ENCODE assay signal across 14 mouse cellular contexts in the genomic region with DNA sequence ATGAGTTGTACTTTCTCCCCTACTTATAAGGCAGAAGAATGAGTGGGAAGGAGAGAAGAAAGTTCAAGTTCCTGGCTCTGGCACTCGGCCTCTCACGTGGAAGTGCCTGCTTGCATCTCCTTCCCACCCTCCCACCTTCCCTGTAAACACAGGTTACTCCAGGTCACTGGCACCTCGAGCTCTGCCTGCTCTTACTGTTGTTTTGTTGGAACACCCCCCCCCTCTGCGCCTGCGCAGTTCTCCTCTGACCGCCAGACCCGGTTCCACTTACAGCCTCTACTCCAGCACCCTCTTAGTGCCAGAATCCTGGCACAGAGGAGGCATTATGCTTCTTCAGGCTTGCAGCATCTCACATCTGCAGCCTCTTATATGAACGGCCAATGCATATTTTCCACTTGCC. TPM values are rescaled to one million over a fixed set of nuclear protein-coding genes. Genes with fewer than 3 reads are reported as not detected.
DNase-seq lines count a peak whose midpoint lies in the region; ATAC-seq lines count a peak whose summit lies in the region.
"Had no signal": no experiment of that assay in that cellular context is flagged by ENCODE, and none has a peak within 500 bp of the region (broad histone marks: within the 10 kb centered on the region; RNA-seq: fewer than 3 reads in every experiment).

No protein-coding gene starts in this region.

- no peaks in the 10 kb centered on the region for H3K36me3 ChIP-seq in embryonic facial prominence, embryonic 14.5 days (ENCODE audit: control insufficient read depth, insufficient read depth, low read length)
- H3K36me3 ChIP-seq in limb, embryonic 13.5 days, result no peaks in the 10 kb centered on the region
- H3K36me3 ChIP-seq: embryonic facial prominence, embryonic 15.5 days; hindbrain, embryonic 10.5 days had no signal

- no peak overlapping the region for H3K4me2 ChIP-seq in embryonic facial prominence, embryonic 14.5 days (ENCODE audit: low read depth, low read length)
- H3K4me2 ChIP-seq in limb, embryonic 13.5 days (replicated peaks), result no peak overlapping the region
- H3K4me2 ChIP-seq: embryonic facial prominence, embryonic 15.5 days had no signal

- ATAC-seq in embryonic facial prominence, embryonic 14.5 days (ENCODE audit: low read depth), result 0 out of 2 replicates have a peak, but pooled peaks have one; percentile 12
- ATAC-seq in limb, embryonic 13.5 days (ENCODE audit: low FRiP score, low read depth), result peak; percentile 54; the same call in 1 of the 2 replicates
- ATAC-seq: forebrain, embryonic 16.5 days had no signal

- H3K4me1 ChIP-seq in embryonic facial prominence, embryonic 14.5 days (ENCODE audit: control insufficient read depth, insufficient read depth, low read length), result no peaks in the 10 kb centered on the region
- no peaks in the 10 kb centered on the region for H3K4me1 ChIP-seq in limb, embryonic 13.5 days
- H3K4me1 ChIP-seq: embryonic facial prominence, embryonic 15.5 days; hindbrain, embryonic 10.5 days had no signal

- H3K4me3 ChIP-seq in embryonic facial prominence, embryonic 14.5 days (ENCODE audit: low read depth, low read length), result no peak overlapping the region
- no peak overlapping the region for H3K4me3 ChIP-seq in limb, embryonic 13.5 days
- H3K4me3 ChIP-seq: embryonic facial prominence, embryonic 15.5 days; heart, adult 2 months; hindbrain, embryonic 10.5 days had no signal

- no peak overlapping the region for H3K9ac ChIP-seq in embryonic facial prominence, embryonic 14.5 days (ENCODE audit: low read depth, low read length)
- no peak overlapping the region for H3K9ac ChIP-seq in limb, embryonic 13.5 days
- H3K9ac ChIP-seq: embryonic facial prominence, embryonic 15.5 days had no signal

- DNase-seq in heart, postnatal 4 days, result peak; percentile 17
- DNase-seq in heart, postnatal 36 days, result no peak
- DNase-seq in embryonic facial prominence, embryonic 14.5 days (ENCODE audit: low spot score), result peak; percentile 8
- DNase-seq in lung, postnatal 4 days, result peak; percentile 47 to 66
- DNase-seq in gastrocnemius, adult 18-20 months (ENCODE audit: low spot score), result no peak
- DNase-seq in gastrocnemius, postnatal 10 days, result no peak
- DNase-seq in right cerebral cortex, postnatal 4 days, result no peak
- DNase-seq: left cerebral cortex, postnatal 4 days; thymus, postnatal 14 days had no signal

- 49% methylated on average over 8 of the region's 8 CpGs for WGBS in embryonic facial prominence, embryonic 14.5 days
- 37% methylated on average over 8 of the region's 8 CpGs for WGBS in limb, embryonic 13.5 days

- no peaks in the 10 kb centered on the region for H3K9me3 ChIP-seq in embryonic facial prominence, embryonic 14.5 days (ENCODE audit: control insufficient read depth, low read length)
- H3K9me3 ChIP-seq in limb, embryonic 13.5 days, result no peaks in the 10 kb centered on the region; the same call in 1 of the 2 replicates
- H3K9me3 ChIP-seq: embryonic facial prominence, embryonic 15.5 days; hindbrain, embryonic 10.5 days had no signal

- H3K27ac ChIP-seq in embryonic facial prominence, embryonic 14.5 days (replicated peaks; ENCODE audit: low read depth, low read length), result no peak overlapping the region
- peak overlapping the region; percentile 10; the same call in 1 of the 2 replicates for H3K27ac ChIP-seq in limb, embryonic 13.5 days
- H3K27ac ChIP-seq: embryonic facial prominence, embryonic 15.5 days; heart, adult 2 months; hindbrain, embryonic 10.5 days had no signal

- intact Hi-C loops in heart, postnatal 36 days (cut with DNase I), result no loop called here

- no peaks in the 10 kb centered on the region for H3K27me3 ChIP-seq in embryonic facial prominence, embryonic 14.5 days (replicated peaks; ENCODE audit: control insufficient read depth, insufficient read depth, low read length)
- H3K27me3 ChIP-seq in limb, embryonic 13.5 days, result peaks cover 3% of the 10 kb centered on the region; the same call in 1 of the 2 replicates
- H3K27me3 ChIP-seq: embryonic facial prominence, embryonic 15.5 days had no signal

RNA-seq across cellular contexts. Expression of gene Slc25a36, which starts 22.2 kb away (rescaled TPM):
- 10 to 100 TPM; 51.7 to 51.8 TPM for total RNA-seq in heart, postnatal 4 days (2021)
- total RNA-seq in heart, postnatal 36 days (2021), result 10 to 100 TPM; 37.3 to 43.3 TPM
- polyA plus RNA-seq in embryonic facial prominence, embryonic 14.5 days (2014; fragmentation: Nextera tagmentation; extraction: Ambion mirVana), result 72.6 and 100 TPM in 2 replicates
- polyA plus RNA-seq in limb, embryonic 13.5 days (2015; fragmentation: Nextera tagmentation; extraction: Ambion mirVana), result 101 and 103 TPM in 2 replicates
- total RNA-seq in gastrocnemius, adult 18-20 months (2021), result 10 to 100 TPM; 30.4 to 51.7 TPM
- 10 to 100 TPM; 45.3 to 63.2 TPM for total RNA-seq in gastrocnemius, postnatal 10 days (2021)

Comparison
In these comparisons a context has a peak if more than half of its experiments do, and no peak if none do; other contexts are left out.
1. DNase-seq: peak in heart, postnatal 4 days (single experiment), embryonic facial prominence, embryonic 14.5 days (single experiment) and lung, postnatal 4 days (2 of 2); none in heart, postnatal 36 days (0 of 2), gastrocnemius, adult 18-20 months (single experiment), gastrocnemius, postnatal 10 days (single experiment) and right cerebral cortex, postnatal 4 days (single experiment).